Mouse (Mus musculus) hindbrain, embryonic 14.5 days (tissue): ENCODE measurements around the gene Lrrc74b. TPM values are rescaled to one million over a fixed set of nuclear protein-coding genes. Genes with fewer than 3 reads are reported as not detected.

Experiments
- ATAC-seq: fragments of 200-750 bp; cut with Nextera tagmentation; 2 replicates; pipeline ENCODE4 v1.8.0; 2017; ENCODE audit warnings: moderate number of reproducible peaks, mild to moderate bottlenecking, moderate TSS enrichment, moderate library complexity; ENCODE audit not compliant: low FRiP score
- DNase-seq: peaks from one replicate; pipeline ENCODE4 v3.0.0-alpha.2; 2015; ENCODE audit warnings: low spot score
- H3K27ac ChIP-seq: fragments of 300-500 bp; sonication (generic); 2 replicates; pipeline ENCODE4 v1.5.1; 2014; ENCODE audit warnings: mild to moderate bottlenecking, moderate library complexity
- H3K27me3 ChIP-seq: fragments of 300-500 bp; sonication (generic); 2 replicates; pipeline ENCODE4 v1.6.1; 2014; ENCODE audit warnings: mild to moderate bottlenecking, low read length, mixed read lengths; ENCODE audit not compliant: control insufficient read depth, insufficient read depth
- H3K36me3 ChIP-seq: fragments of 300-500 bp; sonication (generic); replicated peaks from 2 replicates; pipeline ENCODE4 v1.6.1; 2014; ENCODE audit not compliant: control insufficient read depth, insufficient read depth
- H3K4me1 ChIP-seq: fragments of 300-500 bp; sonication (generic); replicated peaks from 2 replicates; pipeline ENCODE4 v1.6.1; 2014; ENCODE audit warnings: antibody characterized with exemption, low read length, mixed read lengths; ENCODE audit not compliant: control insufficient read depth, insufficient read depth
- H3K4me2 ChIP-seq: fragments of 300-500 bp; sonication (generic); replicated peaks from 2 replicates; pipeline ENCODE4 v1.6.1; 2014; ENCODE audit warnings: mild to moderate bottlenecking, moderate library complexity
- H3K4me3 ChIP-seq: fragments of 300-500 bp; sonication (generic); replicated peaks from 2 replicates; pipeline ENCODE4 v1.5.1; 2014; ENCODE audit warnings: mild to moderate bottlenecking, low read length
- H3K9ac ChIP-seq: fragments of 300-500 bp; sonication (generic); 2 replicates; pipeline ENCODE4 v1.6.1; 2014
- H3K9me3 ChIP-seq: fragments of 300-500 bp; sonication (generic); 2 replicates; pipeline ENCODE4 v1.6.1; 2016; ENCODE audit warnings: low read length; ENCODE audit not compliant: control insufficient read depth
- WGBS: fragments of 180-500 bp; shearing (Covaris S2); extraction: QIAGEN DNeasy Blood & Tissue Kit; methylation state at CpG from one replicate; pipeline ENCODE4 v1.1.7; 2014; 5-methylcytosine and 5-hydroxymethylcytosine counted together
- polyA plus RNA-seq: library from polyadenylated mRNA; unstranded; fragments of >200 nt; fragmentation: Nextera tagmentation; extraction: Ambion mirVana; gene quantifications from 2 replicates; pipeline ENCODE4 v1.2.1, GENCODE M21; 2014

The Lrrc74b gene
- polyA plus RNA-seq, 1 experiment from 2014 or later = 0.92 TPM

- H3K36me3 ChIP-seq = 0 out of 2 replicates have a peak, but pooled peaks cover 6% of the 10 kb centered on the region
- H3K9ac ChIP-seq = peak overlapping the region; percentile 78
- peak; percentile 63 for DNase-seq
- peaks cover 7% of the 10 kb centered on the region; the same call in 1 of the 2 replicates for H3K4me1 ChIP-seq
- H3K27me3 ChIP-seq = peaks cover 17% of the 10 kb centered on the region
- peak overlapping the region; percentile 66 for H3K27ac ChIP-seq
- H3K4me2 ChIP-seq = peak overlapping the region; percentile 79
- H3K9me3 ChIP-seq = no peaks in the 10 kb centered on the region
- 13% methylated on average over 45 of the region's 45 CpGs for WGBS
- peak; percentile 86 for ATAC-seq
- peak overlapping the region; percentile 54 for H3K4me3 ChIP-seq
These were observed 15.1 kb upstream of the Lrrc74b start for GRCm38 (mm10) chr16:17575870-17576824.

DNA sequence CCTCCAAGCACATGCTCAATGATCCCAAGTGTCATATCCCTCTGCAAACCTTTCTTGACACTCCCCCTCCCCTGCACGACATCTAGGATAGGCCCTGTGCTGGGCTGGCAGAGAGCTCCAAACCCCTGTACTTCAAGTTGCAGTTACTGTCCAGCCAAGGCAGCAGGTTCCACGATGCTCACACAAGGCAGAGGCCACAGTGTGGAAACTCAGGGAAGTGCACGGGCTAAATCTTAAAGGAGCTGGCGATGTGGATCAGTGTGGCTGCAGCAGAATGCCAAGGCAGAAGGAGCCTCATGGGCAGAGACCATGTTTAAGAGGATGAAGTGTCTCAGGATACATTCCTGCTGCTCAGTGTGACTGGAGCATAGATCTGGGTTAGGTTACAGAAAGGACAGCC is 5.1 kb upstream of the Lrrc74b start:
- DNase-seq (no peak), ATAC-seq (no peak)
- no peak overlapping the region for H3K4me2 ChIP-seq
- H3K27ac ChIP-seq = no peak overlapping the region
- H3K27me3 ChIP-seq = 0 out of 2 replicates have a peak, but pooled peaks cover 2% of the 10 kb centered on the region
- 28% methylated on average over 4 of the region's 4 CpGs for whole genome bisulfite sequencing
- H3K4me1 ChIP-seq = peaks cover 6% of the 10 kb centered on the region; the same call in 1 of the 2 replicates
- no peak overlapping the region for H3K9ac ChIP-seq
- H3K36me3 ChIP-seq = no peaks in the 10 kb centered on the region
- no peak overlapping the region for H3K4me3 ChIP-seq
- H3K9me3 ChIP-seq = no peaks in the 10 kb centered on the region

DNA sequence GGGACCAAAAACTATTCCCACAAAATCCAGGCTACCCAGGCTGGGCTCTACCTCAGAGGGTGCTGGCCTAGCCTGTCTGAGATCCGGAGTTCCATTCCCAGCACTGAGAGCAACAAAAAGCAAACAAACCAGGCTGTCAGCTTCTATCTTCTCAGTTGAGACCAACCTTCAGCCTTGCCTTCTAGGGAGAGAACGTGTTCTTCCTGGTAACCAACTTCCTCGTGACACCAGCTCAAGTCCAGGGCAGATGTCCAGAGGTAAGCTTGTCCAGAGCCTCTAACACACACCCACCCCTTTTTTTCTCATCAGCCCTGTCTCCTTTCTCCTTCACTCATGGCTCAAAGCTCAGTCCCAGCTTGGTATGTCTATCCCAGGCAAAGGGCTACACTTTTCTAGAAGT is 3.7 kb upstream of the Lrrc74b start:
- H3K4me2 ChIP-seq = no peak overlapping the region
- H3K36me3 ChIP-seq = no peaks in the 10 kb centered on the region
- H3K27ac ChIP-seq = no peak overlapping the region
- no peak overlapping the region for H3K4me3 ChIP-seq
- H3K9ac ChIP-seq = no peak overlapping the region
- H3K4me1 ChIP-seq = peaks cover 6% of the 10 kb centered on the region; the same call in 1 of the 2 replicates
- DNase-seq (no peak), ATAC-seq (no peak)
- H3K9me3 ChIP-seq = no peaks in the 10 kb centered on the region
- 0 out of 2 replicates have a peak, but pooled peaks cover 6% of the 10 kb centered on the region for H3K27me3 ChIP-seq
- 77% methylated on average over 3 of the region's 3 CpGs for WGBS

- Histone ChIP-seq H3K9ac (no peak overlapping the region), H3K27me3 (0 out of 2 replicates have a peak, but pooled peaks cover 6% of the 10 kb centered on the region), H3K4me2 (no peak overlapping the region), H3K4me3 (no peak overlapping the region), H3K27ac (no peak overlapping the region), H3K9me3 (no peaks in the 10 kb centered on the region), H3K36me3 (no peaks in the 10 kb centered on the region), H3K4me1 (peaks cover 6% of the 10 kb centered on the region; the same call in 1 of the 2 replicates)
- WGBS = 72% methylated on average over 2 of the region's 2 CpGs
- DNase-seq (no peak), ATAC-seq (no peak)
These were observed 3.2 kb upstream of the Lrrc74b start for GRCm38 (mm10) chr16:17564221-17564620.

- H3K4me2 ChIP-seq = no peak overlapping the region
- H3K9ac ChIP-seq = no peak overlapping the region
- H3K4me3 ChIP-seq = no peak overlapping the region
- H3K9me3 ChIP-seq = no peaks in the 10 kb centered on the region
- ATAC-seq (no peak), DNase-seq (no peak)
- H3K27me3 ChIP-seq = 0 out of 2 replicates have a peak, but pooled peaks cover 6% of the 10 kb centered on the region
- peaks cover 6% of the 10 kb centered on the region; the same call in 1 of the 2 replicates for H3K4me1 ChIP-seq
- 45% methylated on average over 1 of the region's 1 CpGs for WGBS
- H3K36me3 ChIP-seq = no peaks in the 10 kb centered on the region
- no peak overlapping the region for H3K27ac ChIP-seq
These were observed 2.5 kb upstream of the Lrrc74b start for GRCm38 (mm10) chr16:17563580-17563979.

- 2% methylated on average over 10 of the region's 10 CpGs for WGBS
- ATAC-seq = peak; percentile 68
- peak within 1 kb of the TSS; percentile 47 for H3K4me2 ChIP-seq
- H3K27me3 ChIP-seq = 0 out of 2 replicates have a peak, but pooled peaks cover 9% of the 10 kb centered on the region
- H3K9ac ChIP-seq = 0 out of 2 replicates have a peak within 1 kb of the TSS, but pooled peaks have one; percentile 31
- H3K9me3 ChIP-seq = no peaks in the 10 kb centered on the region
- H3K27ac ChIP-seq = peak within 1 kb of the TSS; percentile 33
- no peaks in the 10 kb centered on the region for H3K36me3 ChIP-seq
- H3K4me1 ChIP-seq = peaks cover 10% of the 10 kb centered on the region; the same call in 1 of the 2 replicates
- DNase-seq = peak; percentile 48
- H3K4me3 ChIP-seq = peak within 1 kb of the TSS; percentile 20
These were observed 733 bp upstream of the Lrrc74b start, which contains the start of gene P2rx6 for GRCm38 (mm10) chr16:17561751-17562208. P2rx6 (plus strand) TSS chr16:17561885.

GRCm38 (mm10) chr16:17559396-17560027 is 1.5 kb downstream of the Lrrc74b start:
- Histone ChIP-seq H3K4me3 (no peak overlapping the region), H3K9me3 (no peaks in the 10 kb centered on the region), H3K27me3 (0 out of 2 replicates have a peak, but pooled peaks cover 9% of the 10 kb centered on the region), H3K4me2 (peak overlapping the region; percentile 29; the same call in 1 of the 2 replicates), H3K4me1 (peaks cover 10% of the 10 kb centered on the region; the same call in 1 of the 2 replicates), H3K27ac (no peak overlapping the region), H3K36me3 (no peaks in the 10 kb centered on the region), H3K9ac (no peak overlapping the region)
- no peak for ATAC-seq
- WGBS = 72% methylated on average over 9 of the region's 9 CpGs
- no peak for DNase-seq

DNA sequence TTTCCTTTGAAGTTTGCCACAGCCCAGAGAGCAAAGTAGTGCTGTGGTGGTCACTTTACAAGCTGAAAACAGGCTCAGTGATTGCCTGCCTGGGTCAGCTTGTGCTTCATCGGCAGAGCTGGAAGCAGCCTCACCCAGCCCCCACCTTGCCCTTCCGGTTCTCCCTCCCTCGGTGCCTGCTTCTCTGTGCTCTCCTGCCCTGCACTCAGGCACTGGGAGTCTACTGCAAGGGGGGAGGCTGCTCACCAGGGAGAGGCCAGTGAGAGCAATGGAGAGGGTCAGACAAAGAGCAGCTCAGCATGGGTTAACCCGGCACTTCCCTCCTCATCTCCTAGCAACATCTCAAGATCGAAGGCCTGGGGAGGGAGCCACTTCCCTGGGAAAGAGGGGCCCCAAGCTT is 2.2 kb downstream of the Lrrc74b start:
- under 1% methylated on average over 5 of the region's 5 CpGs for WGBS
- H3K4me3 ChIP-seq = no peak overlapping the region
- H3K9ac ChIP-seq = peak overlapping the region; percentile 2; the same call in 1 of the 2 replicates
- H3K36me3 ChIP-seq = no peaks in the 10 kb centered on the region
- no peak overlapping the region for H3K27ac ChIP-seq
- H3K4me2 ChIP-seq = peak overlapping the region; percentile 29
- H3K9me3 ChIP-seq = no peaks in the 10 kb centered on the region
- 0 out of 2 replicates have a peak, but pooled peaks cover 9% of the 10 kb centered on the region for H3K27me3 ChIP-seq
- no peak for DNase-seq
- peaks cover 16% of the 10 kb centered on the region; the same call in 1 of the 2 replicates for H3K4me1 ChIP-seq
- ATAC-seq = no peak
